Mouse (Mus musculus) kidney, adult 11 months (tissue): ENCODE results near the gene 9630041A04Rik.

Experiments
- DNase-seq: peaks from one replicate; pipeline ENCODE4 v3.0.0; 2022

9630041A04Rik gene

GRCm38 (mm10) chr9:101861596-101862471, at the start of gene 9630041A04Rik:
Gene 9630041A04Rik (plus strand): TSS chr9:101861841.
- no peak for DNase-seq

- DNase-seq, result no peak
Measured at GRCm38 (mm10) chr9:101823896-101824295, 37.7 kb upstream of the 9630041A04Rik start.

DNA sequence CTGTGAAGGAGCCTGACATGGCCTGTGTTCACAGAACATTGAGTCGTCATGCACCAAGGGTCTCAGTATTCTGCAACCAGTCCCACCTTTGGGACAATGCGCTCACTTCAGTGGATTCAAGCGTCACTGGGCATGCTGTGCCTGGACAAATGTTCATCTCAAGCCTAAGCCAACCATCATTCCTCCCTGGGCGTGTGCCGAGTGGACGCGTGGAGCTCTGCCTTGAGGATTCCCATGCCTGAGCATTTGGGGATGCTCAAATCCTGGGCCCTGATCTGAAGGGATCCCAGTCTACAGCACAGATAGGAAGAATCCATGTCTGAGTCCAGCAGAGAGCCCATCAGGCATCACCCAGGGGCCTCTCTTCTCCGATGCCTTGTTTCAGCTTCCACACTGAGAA, 36.0 kb upstream of the 9630041A04Rik start:
- no peak for DNase-seq

GRCm38 (mm10) chr9:101833619-101834018, 28.0 kb upstream of the 9630041A04Rik start:
- no peak for DNase-seq

GRCm38 (mm10) chr9:101841101-101841500, 20.5 kb upstream of the 9630041A04Rik start:
- no peak for DNase-seq

GRCm38 (mm10) chr9:101843893-101844292, 17.7 kb upstream of the 9630041A04Rik start:
- DNase-seq, result no peak

DNA sequence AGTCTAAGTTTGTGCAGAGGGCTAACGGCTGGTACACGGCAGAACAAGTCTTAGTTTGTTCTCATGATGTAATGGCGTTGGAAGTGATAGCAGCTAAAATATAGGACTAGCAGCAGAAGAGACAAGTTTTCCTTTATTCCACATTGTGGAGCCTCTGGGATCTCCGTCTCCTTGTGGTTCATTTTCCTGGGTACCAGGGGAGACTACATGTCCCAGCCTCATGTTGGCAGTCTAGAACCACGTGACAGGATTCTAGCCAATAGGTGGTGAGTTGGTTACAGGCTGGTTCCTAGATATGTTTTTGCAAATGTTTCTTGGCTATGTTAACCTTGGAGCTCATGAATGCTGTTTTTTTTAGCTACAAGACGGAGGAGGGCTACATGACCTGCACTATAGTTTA, 15.9 kb upstream of the 9630041A04Rik start:
- DNase-seq, result no peak

GRCm38 (mm10) chr9:101862481-101863065, 932 bp downstream of the 9630041A04Rik start:
- no peak for DNase-seq

DNA sequence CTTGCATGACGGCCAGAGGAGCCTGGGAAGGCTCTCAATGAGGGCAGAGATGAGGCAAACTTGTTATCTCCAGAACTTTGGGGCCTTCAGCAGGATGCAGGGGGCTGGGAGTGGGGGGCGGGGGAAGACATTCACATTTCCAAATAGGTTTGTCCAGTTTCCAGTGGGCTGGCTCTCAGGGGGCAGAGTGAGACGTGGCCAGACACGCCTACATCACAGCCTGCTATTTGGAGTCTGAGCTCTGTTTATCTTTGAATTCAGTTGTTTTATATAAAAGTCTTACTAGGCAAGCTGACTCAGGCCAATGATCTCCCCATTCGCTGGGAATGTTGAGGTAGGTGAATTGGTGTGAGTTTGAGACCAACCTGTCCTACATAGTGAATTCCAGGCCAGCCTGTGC, 1.5 kb downstream of the 9630041A04Rik start:
- no peak for DNase-seq

- no peak for DNase-seq
Measured at GRCm38 (mm10) chr9:101868593-101868992, 7.0 kb downstream of the 9630041A04Rik start.

GRCm38 (mm10) chr9:101870034-101870433, 8.4 kb downstream of the 9630041A04Rik start:
- no peak for DNase-seq

DNA sequence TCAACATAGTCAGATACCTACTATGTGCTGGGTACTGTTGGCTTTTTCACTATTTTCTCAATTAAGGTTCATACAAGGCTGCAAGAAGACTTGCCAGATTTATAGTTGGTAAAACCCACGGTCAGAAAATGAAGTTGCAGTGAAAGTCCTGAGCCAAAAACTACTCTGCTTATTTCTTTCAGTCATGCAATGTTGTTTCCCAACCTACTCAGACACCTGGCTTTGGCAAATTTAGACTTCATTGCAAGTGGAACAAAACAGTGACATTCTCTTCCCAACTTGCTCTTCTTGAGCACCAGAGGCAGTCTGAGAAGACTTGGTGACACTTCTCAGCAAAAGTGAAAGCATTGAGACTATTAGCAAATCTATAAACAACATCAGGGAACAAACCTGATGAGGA, 13.7 kb downstream of the 9630041A04Rik start:
- no peak for DNase-seq

DNA sequence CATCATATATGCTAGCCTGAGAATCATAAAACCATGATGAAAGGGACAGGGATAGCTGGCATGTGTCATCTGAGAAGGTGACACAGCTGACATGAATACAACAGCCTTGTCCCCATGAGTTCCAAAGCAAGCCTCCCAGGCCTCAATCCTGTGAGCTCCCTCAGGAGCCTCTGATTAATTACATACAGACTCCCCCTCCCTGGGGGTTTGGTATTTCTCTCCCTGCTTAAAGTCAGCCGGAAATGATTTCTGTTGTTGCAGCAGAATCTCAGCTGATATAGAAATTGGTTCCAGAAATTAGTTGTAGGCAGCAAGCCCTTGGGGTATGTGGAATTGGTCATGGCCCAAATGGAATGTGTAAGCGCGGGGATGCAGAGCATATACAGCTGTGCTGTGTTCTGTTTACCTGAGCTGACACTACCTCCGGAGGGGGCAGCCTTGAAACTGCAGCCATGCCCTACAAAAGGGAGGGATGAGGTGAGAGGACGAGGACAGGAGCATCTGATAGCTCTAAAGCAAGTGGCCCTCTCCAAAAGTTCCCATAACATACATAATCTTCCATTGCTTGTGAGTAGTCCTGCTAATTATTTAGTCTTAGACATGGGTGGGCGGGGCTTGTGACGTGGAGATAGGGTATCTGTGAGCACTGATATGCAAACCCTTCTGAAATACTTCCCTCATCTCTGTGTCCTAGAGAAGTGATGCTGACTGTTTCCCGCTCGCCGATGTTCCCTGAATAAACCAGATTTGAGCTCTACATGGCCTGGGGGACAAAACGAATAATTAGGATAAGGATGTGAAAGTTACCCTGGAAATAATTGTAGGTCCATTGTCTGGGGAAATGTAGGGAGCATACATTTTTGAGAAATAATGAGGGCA, 15.7 kb downstream of the 9630041A04Rik start:
- DNase-seq, result no peak

- DNase-seq, result no peak
Measured at GRCm38 (mm10) chr9:101883295-101883694, 21.7 kb downstream of the 9630041A04Rik start.

GRCm38 (mm10) chr9:101897851-101898250, 36.2 kb downstream of the 9630041A04Rik start:
- DNase-seq, result no peak

DNA sequence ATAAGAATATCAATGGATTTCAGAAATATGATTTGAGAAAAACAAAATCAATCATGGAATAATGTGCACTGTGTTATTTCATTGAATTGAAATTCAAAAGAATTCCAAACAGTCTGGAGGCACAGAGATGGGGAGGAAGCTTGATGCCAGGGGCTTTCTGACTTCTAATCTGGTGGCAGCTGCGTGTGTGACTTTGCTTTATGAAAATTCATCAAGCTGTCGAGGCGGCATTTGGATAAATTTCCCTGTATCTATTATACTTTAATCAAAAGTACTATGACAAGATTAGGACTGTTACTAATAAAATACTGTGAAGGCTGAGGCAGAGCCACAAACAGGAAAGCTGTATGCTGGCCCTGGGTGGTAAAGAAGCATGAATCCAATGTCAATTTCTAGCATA, 41.8 kb downstream of the 9630041A04Rik start:
- no peak for DNase-seq

GRCm38 (mm10) chr9:101907747-101908255, 46.2 kb downstream of the 9630041A04Rik start:
- no peak for DNase-seq

- DNase-seq, result no peak
Measured at GRCm38 (mm10) chr9:101908849-101909248, 47.2 kb downstream of the 9630041A04Rik start.

- no peak for DNase-seq
Measured at GRCm38 (mm10) chr9:101909491-101909890, 47.9 kb downstream of the 9630041A04Rik start.

DNA sequence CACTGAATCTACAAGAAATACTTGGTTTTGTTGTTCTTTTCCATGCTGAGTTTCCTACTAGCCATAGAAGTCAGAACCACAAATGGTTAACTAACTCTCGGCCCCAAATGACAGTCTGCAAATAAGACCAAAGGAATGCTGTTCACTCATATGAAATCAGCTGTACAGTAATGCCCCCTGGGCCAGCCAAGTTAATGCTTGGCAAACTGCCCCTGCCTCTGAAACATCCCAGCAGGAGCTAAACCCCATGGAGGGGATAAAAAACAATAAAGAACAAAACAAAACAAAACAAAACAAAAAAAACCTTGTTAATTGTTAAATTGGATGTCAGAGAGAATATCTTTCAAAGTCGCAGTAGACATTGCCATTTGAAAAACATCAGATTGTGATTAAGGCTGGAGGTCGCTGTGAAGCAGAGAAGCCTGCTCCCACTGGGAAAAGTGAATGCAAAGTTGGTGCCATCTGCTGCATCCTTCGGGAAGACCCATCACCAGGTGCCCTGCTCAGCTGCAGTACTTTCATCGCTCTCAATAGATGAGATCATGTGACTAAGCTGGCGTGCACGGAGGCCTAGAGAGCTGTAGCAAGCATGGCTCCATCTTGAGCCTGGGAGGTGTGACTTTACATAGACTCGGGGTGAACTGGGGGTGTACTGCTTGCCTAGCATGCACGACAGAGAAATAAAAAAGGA, 49.7 kb downstream of the 9630041A04Rik start:
- no peak for DNase-seq

DNA sequence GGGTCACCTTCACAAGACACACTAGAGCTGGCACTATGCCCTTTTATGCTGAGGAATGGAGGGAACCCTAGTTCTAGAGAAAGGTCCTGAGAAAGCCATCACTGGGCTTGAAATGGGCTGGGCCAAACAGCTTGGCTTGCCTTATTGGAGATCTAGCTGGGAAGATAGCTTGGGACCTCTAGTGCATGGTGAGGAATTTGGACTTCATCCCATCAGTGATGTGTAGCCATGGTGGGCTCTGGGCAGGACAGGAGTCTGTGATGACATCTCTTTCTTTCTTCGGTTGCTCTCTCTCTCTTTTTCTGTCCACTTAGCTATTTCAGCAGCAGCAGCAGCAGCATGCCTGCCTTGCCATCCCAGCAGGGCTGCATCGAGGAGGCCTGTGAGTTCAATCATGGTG, 53.4 kb downstream of the 9630041A04Rik start:
- DNase-seq, result no peak

GRCm38 (mm10) chr9:101918771-101919170, 57.1 kb downstream of the 9630041A04Rik start:
- no peak for DNase-seq
